Mouse (Mus musculus): ENCODE measurements around the gene Scaf1. TPM values are rescaled to one million over a fixed set of nuclear protein-coding genes. Genes with fewer than 3 reads are reported as not detected.

Gene Scaf1
- polyA plus RNA-seq, 1 experiment, result 75.4 TPM

- TF ChIP-seq CTCF (IDR thresholded peaks at IDR 0.05; ENCODE audit: borderline replicate concordance, insufficient read depth, low read length), result no peak
- no peak for TF ChIP-seq POLR2A (IDR thresholded peaks at IDR 0.05; ENCODE audit: low read depth, low read length)
Measured at GRCm38 (mm10) chr7:45007141-45007540, 9.0 kb downstream of the Scaf1 start.

DNA sequence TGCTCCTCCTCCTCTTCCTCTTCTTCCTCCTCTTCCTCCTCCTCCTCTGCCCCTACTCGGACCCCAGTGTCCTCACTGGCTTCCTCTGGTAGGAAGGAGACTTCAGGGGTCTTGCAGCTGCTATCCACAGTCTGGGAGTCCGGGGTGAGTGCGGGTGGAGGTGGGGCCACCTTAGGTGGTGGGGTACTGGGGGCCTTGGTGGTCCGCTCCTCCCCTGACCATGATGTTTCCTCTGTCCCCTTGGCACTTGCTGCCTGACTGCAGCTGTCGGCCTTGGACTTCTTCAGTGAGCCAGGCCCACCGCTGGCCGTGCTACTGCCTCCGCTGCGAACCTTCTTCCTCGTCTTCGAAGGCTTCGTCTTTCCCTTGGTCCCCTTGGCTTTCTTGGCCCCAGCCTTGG, 9.7 kb downstream of the Scaf1 start:
- Histone ChIP-seq H3K4me1 (ENCODE audit: control insufficient read depth, insufficient read depth, low read length) (no peaks in the 10 kb centered on the region; the same call in 1 of the 2 replicates), H3K27ac (ENCODE audit: insufficient read depth, low read length) (no peak overlapping the region), H3K4me3 (ENCODE audit: insufficient read depth, low read length) (no peak overlapping the region)
- no peak for TF ChIP-seq POLR2A (IDR thresholded peaks at IDR 0.05; ENCODE audit: low read depth, low read length)
- no peak for TF ChIP-seq CTCF (IDR thresholded peaks at IDR 0.05; ENCODE audit: borderline replicate concordance, insufficient read depth, low read length)

More at GRCm38 (mm10) chr7:45007141-45007540, 9.0 kb downstream of the Scaf1 start:
- H3K4me1 ChIP-seq (ENCODE audit: control insufficient read depth, insufficient read depth, low read length), result no peaks in the 10 kb centered on the region; the same call in 1 of the 2 replicates
- H3K27ac ChIP-seq (ENCODE audit: insufficient read depth, low read length), result no peak overlapping the region
- no peak overlapping the region for H3K4me3 ChIP-seq (ENCODE audit: insufficient read depth, low read length)

- Histone ChIP-seq H3K4me1 (ENCODE audit: control insufficient read depth, insufficient read depth, low read length) (no peaks in the 10 kb centered on the region; the same call in 1 of the 2 replicates), H3K27ac (ENCODE audit: insufficient read depth, low read length) (no peak overlapping the region), H3K4me3 (ENCODE audit: insufficient read depth, low read length) (no peak overlapping the region)
- TF ChIP-seq CTCF (IDR thresholded peaks at IDR 0.05; ENCODE audit: borderline replicate concordance, insufficient read depth, low read length) (no peak), POLR2A (IDR thresholded peaks at IDR 0.05; ENCODE audit: low read depth, low read length) (no peak)
Measured at GRCm38 (mm10) chr7:45005321-45005992, 10.7 kb downstream of the Scaf1 start.

GRCm38 (mm10) chr7:45004546-45004945, 11.6 kb downstream of the Scaf1 start:
- H3K4me1 ChIP-seq (ENCODE audit: control insufficient read depth, insufficient read depth, low read length), result peaks cover 3% of the 10 kb centered on the region; the same call in 1 of the 2 replicates
- no peak overlapping the region for H3K27ac ChIP-seq (ENCODE audit: insufficient read depth, low read length)
- H3K4me3 ChIP-seq (ENCODE audit: insufficient read depth, low read length), result no peak overlapping the region
- no peak for TF ChIP-seq CTCF (IDR thresholded peaks at IDR 0.05; ENCODE audit: borderline replicate concordance, insufficient read depth, low read length)
- TF ChIP-seq POLR2A (IDR thresholded peaks at IDR 0.05; ENCODE audit: low read depth, low read length), result no peak

GRCm38 (mm10) chr7:45002440-45002839, 13.7 kb downstream of the Scaf1 start:
- Histone ChIP-seq H3K4me1 (ENCODE audit: control insufficient read depth, insufficient read depth, low read length) (peaks cover 3% of the 10 kb centered on the region; the same call in 1 of the 2 replicates), H3K27ac (ENCODE audit: insufficient read depth, low read length) (no peak overlapping the region), H3K4me3 (ENCODE audit: insufficient read depth, low read length) (no peak overlapping the region)
- no peak for TF ChIP-seq CTCF (IDR thresholded peaks at IDR 0.05; ENCODE audit: borderline replicate concordance, insufficient read depth, low read length)
- TF ChIP-seq POLR2A (IDR thresholded peaks at IDR 0.05; ENCODE audit: low read depth, low read length), result peak; percentile 37

DNA sequence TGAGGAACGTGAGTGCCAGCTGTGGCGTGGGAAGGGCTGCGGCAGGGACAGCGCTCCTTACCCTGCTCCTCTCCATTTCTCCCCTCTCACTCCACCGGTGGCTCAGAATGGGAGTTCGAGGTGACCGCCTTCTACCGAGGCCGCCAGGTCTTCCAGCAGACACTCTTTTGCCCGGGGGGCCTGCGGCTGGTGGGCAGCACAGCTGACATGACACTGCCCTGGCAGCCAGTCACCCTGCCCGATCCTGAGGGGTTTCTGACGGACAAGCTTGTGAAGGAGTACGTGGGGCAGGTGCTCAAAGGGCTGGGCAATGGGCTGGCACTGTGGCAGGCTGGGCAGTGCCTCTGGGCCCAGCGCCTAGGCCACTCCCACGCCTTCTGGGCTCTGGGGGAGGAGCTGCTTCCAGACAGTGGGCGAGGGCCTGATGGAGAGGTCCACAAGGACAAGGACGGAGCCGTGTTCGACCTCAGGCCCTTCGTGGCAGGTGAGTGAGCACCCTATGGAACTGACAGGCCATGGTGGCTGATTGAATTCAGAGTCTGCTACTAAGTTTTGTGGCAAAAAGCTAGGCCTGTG, 15.5 kb downstream of the Scaf1 start:
- H3K4me1 ChIP-seq (ENCODE audit: control insufficient read depth, insufficient read depth, low read length), result peaks cover 3% of the 10 kb centered on the region; the same call in 1 of the 2 replicates
- no peak overlapping the region for H3K27ac ChIP-seq (ENCODE audit: insufficient read depth, low read length)
- no peak for TF ChIP-seq CTCF (IDR thresholded peaks at IDR 0.05; ENCODE audit: borderline replicate concordance, insufficient read depth, low read length)
- 0 out of 2 replicates have a peak, but pooled peaks have one; percentile 6 for TF ChIP-seq POLR2A (IDR thresholded peaks at IDR 0.05; ENCODE audit: low read depth, low read length)
- H3K4me3 ChIP-seq (ENCODE audit: insufficient read depth, low read length), result no peak overlapping the region

GRCm38 (mm10) chr7:44999753-45000152, 16.4 kb downstream of the Scaf1 start:
- TF ChIP-seq CTCF (IDR thresholded peaks at IDR 0.05; ENCODE audit: borderline replicate concordance, insufficient read depth, low read length) (no peak), POLR2A (IDR thresholded peaks at IDR 0.05; ENCODE audit: low read depth, low read length) (no peak)
- H3K4me3 ChIP-seq (ENCODE audit: insufficient read depth, low read length), result no peak overlapping the region
- no peak overlapping the region for H3K27ac ChIP-seq (ENCODE audit: insufficient read depth, low read length)

DNA sequence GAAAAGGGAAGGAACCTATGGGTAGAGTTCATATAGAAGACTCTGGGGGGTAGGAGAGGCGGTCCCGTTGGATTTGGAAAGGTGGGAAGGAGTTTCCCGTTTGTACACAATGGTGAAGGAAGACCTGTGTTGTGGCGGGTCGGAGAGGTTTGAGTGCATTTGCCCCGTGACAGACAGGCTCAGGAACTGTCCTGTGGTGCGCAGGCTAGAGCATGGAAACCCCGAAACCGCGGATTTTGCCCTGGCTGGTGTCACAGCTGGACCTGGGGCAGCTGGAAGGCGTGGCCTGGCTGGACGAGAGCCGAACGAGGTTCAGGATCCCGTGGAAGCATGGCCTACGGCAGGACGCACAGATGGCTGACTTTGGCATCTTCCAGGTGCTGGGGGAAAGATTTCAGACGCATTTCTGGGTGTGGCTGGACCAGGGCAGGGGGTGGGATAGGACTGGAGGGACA, 17.6 kb downstream of the Scaf1 start, which contains the start of gene Bcl2l12:
Gene Bcl2l12 (minus strand): TSS at position 212 of the 455 bp plus-strand sequence.
- H3K4me3 ChIP-seq (ENCODE audit: insufficient read depth, low read length), result peak within 1 kb of the TSS; percentile 81
- peaks cover 3% of the 10 kb centered on the region; the same call in 1 of the 2 replicates for H3K4me1 ChIP-seq (ENCODE audit: control insufficient read depth, insufficient read depth, low read length)
- TF ChIP-seq POLR2A (IDR thresholded peaks at IDR 0.05; ENCODE audit: low read depth, low read length), result peak; percentile 53
- no peak for TF ChIP-seq CTCF (IDR thresholded peaks at IDR 0.05; ENCODE audit: borderline replicate concordance, insufficient read depth, low read length)
- H3K27ac ChIP-seq (ENCODE audit: insufficient read depth, low read length), result peak within 1 kb of the TSS; percentile 81

More at GRCm38 (mm10) chr7:44999753-45000152, 16.4 kb downstream of the Scaf1 start:
- H3K4me1 ChIP-seq (ENCODE audit: control insufficient read depth, insufficient read depth, low read length), result peaks cover 3% of the 10 kb centered on the region; the same call in 1 of the 2 replicates

DNA sequence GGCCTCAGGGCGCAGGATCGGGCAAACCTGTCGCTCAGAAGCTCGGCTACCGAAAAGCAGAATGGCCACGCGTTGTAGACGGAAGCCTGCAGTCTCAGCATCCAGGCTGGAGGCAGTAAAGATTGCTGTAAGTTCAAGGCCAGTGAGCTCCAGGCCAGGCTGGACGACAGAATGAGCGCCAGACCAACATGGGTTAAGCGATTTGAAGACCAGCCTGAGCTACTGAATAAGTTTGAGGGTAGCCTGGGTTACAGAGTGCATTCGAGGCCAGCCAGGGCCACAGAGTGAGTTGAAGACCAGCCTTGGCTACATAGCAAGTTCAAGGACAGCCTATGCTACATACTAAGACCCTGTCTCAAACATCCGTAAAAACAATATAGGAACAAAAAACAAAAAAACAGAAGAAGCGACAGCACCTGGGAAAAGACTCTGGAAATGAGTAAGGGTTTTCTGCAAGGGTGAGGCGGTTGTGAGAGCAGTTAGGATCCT, 18.2 kb downstream of the Scaf1 start:
- Histone ChIP-seq H3K4me1 (ENCODE audit: control insufficient read depth, insufficient read depth, low read length) (peaks cover 3% of the 10 kb centered on the region; the same call in 1 of the 2 replicates), H3K4me3 (ENCODE audit: insufficient read depth, low read length) (peak overlapping the region; percentile 81), H3K27ac (ENCODE audit: insufficient read depth, low read length) (peak overlapping the region; percentile 81)
- TF ChIP-seq CTCF (IDR thresholded peaks at IDR 0.05; ENCODE audit: borderline replicate concordance, insufficient read depth, low read length) (no peak), POLR2A (IDR thresholded peaks at IDR 0.05; ENCODE audit: low read depth, low read length) (no peak; the same call in 1 of the 2 replicates)

Measured in embryonic fibroblast, embryonic 13.5 days (primary cell).